Mouse (Mus musculus): ENCODE measurements around the gene Nedd8. TPM values are rescaled to one million over a fixed set of nuclear protein-coding genes. Genes with fewer than 3 reads are reported as not detected.

The Nedd8 gene
- 388 and 415 TPM in 2 replicates for polyA plus RNA-seq (2015; fragmentation: Nextera tagmentation; extraction: Ambion mirVana)

DNA sequence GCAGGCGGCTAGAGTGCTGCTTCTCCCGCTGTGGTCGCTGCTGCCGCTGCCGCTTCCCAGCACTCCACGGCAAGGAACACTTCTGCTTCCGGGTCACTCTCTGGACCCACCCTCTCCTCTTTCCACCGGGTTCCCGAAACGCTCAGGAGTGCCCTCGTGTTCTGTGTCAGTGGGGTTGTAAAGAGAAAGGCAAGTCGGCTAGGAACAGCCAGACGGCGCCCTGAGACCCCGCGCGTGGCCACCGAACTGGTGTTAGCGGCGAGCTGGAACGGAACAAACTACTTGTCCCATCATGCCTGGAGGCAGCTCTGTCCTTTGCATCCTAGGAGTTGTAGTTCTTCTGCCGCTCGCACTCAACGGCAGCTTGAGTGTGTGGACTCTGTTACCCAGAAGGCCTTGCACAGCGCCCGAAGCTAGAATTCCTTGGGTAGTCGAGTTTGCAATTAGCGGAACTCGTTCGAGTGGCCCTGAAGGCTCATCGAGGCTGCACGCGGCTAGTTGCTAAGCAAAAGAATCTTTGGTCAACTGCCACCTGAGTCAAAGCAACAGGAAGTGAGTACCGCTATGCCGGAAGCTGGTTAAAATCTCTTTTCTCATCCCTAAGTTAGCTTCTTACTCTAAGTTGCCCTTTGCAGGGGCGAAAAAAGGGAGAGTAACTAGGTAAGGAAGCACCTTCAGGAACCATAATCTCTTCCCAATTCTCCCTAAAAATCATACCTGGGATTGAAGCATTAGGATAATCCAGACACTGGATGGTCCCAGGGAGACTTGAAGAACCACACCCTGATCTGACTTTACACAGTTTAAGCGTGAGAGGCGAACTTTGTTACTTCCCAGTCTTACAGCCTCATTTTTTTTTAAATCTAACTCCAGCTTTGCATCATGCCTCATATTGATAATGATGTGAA is at the start of gene Nedd8, which contains the start of gene Gmpr2:
Nedd8 (minus strand) TSS at position 292 of the 908 bp plus-strand sequence.
Gmpr2 (plus strand) TSS at position 109 of the 908 bp plus-strand sequence.

DNA sequence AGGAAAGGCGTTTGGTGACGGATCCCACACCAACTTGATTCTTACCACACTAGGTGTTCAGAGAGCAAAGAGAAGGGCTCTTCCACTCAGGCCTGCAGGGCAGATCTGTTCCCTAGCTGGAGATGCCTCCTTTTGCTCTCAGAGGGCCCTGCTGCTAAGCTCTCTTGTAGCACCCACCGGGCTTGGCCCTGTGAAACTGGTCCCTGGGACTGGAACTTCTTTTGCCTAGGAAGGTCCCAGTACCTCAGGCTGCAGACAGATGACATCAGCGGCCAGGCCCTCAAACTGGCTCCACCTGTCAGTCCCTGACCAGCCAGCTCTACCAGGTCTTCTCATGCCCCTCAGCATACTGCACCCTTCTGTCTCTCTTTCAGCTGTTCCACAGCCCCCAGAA is 41.8 kb upstream of the Nedd8 start, which contains the start of gene Tgm1:
Tgm1 (minus strand) TSS at position 198 of the 394 bp plus-strand sequence.

DNA sequence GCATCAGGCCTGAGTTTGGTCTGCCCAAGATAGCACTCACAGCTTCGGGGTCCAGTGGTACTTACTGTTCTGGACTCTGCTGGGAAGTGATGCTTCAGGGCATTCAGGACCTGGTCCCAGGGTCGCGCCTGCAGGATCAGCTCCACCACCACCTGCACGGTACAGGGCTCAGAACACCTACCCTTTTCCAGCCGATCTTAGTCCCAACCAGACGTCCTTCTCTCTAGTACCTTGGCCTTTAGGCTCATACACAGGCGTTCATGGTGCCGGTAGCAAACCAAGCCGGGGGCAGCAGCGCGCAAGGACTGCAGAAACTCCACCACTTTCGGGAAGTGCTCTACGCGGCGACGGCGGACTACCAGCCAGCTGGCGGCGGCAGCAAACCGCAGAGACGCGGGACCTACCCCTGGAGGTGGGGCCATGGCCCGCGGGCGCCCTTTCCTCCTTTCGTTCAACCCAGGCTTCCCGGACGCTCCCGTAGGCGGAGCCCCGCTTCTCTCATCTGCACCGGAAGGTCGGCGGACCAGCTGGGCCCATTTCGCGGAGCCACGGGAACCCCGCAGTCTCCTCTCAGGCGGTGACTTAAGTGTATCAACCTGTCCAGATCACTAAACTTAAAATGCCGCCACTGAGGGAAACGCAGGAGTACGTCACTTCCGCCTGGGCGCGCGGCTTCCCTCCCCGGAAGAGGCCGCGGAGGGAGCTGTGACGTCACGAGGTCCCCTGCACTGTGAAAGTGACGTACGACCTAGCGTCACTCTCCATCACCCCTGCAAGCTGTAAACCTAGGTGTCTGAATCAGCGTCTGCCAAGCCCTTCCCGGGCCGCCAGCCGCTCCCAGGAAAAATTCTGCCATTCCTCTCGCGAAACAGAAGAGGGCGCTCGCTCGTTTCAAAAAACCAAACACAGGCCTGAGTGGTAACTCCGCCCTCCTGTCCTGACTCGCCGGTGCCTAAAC is 9.5 kb upstream of the Nedd8 start, which contains the start of gene Tinf2:
Tinf2 (minus strand) TSS at position 661 of the 958 bp plus-strand sequence.

DNA sequence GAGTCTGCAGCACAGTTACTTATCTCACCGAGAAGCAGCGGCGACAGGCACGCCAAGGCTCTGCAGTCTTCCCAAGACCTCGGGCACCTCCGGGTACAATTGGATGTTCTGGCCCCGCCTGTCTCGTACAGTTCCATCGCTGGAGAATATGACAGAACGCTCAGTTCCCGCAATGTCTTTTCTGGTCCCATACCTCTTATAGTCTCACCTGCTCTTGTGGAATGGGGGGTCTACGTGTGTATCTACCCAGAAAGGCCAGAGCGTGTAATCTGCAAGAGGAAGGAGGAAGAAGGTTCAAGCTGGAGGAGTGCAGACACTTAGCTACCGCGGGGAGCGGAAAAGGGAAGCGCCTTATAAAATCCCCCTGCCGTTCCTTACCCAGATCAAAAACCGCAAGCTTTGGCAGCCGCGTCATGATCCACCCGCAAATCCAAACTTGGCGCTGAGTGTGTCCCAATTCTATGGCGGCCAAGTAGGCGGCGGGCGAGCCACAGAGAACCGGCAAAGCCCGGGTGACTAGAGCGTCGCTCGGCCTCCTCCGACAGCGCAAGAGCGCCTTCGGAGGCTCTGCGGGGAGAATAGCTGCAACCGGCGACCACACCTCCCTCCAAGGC is 11.9 kb downstream of the Nedd8 start, which contains the start of gene Mdp1:
Mdp1 (minus strand) TSS at position 549 of the 614 bp plus-strand sequence.

DNA sequence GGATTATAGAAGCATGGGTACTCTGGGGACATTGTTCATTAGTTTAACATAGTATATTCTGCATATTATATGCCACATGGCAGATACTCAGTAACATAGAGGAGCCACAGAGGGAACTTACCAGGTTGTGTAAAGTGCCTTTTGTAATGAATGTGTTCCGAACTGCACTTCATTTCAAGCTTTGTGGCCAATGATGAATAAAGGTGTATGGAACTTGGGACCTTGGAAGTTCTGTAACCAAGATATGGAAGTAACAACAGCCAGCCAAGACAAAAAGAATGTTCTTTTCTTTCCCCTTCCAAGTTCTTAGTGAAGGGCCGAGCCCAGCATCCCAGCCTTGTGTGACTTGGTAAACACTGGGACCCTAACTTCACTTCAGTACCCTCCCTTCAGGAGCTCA is 22.0 kb downstream of the Nedd8 start, which contains the start of gene Tssk4:
Tssk4 (plus strand) TSS at position 301 of the 400 bp plus-strand sequence.

DNA sequence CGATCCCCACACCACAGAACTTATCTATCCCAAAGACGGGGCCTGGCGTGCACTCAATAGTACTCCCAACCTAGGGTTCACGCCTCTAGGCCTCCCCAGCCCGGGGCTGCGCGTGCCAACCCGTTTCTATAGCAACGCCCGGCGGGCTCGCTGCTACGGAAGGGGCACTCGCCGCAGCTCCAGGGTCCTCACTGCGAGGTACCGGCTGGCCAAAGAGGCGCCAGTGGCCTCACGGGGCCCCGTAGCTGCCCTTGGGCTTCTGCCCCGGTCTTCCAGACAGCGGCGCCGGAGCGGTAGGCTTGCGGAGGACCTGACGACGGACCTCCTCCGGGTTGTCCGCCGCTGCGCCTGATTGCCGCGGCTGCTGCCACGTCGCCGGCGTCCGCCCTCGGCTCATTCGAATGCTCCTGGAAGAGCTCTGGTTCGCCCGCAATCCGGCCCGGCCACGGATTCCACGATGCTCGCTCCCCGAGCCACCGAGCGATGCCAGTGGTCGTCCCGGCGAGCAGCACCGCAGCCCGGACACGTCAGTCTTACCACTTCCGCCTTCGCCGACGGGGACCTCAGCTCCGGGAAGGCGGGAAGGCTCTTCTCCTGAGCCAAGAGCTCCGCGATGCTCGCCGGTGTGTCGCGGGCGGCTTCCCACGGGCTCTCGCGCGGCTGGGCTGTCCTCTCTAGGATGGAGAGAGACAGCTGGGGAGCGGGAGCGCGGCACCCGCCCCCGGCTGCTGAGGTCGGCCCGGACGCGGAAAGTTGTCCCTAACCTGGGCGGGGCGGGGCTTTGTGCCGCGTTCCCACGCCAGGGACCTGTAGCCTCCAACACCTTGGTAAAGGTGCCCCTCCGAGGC is 28.6 kb downstream of the Nedd8 start, which contains the start of gene Tm9sf1:
Tm9sf1 (minus strand) TSS at position 747 of the 848 bp plus-strand sequence.

DNA sequence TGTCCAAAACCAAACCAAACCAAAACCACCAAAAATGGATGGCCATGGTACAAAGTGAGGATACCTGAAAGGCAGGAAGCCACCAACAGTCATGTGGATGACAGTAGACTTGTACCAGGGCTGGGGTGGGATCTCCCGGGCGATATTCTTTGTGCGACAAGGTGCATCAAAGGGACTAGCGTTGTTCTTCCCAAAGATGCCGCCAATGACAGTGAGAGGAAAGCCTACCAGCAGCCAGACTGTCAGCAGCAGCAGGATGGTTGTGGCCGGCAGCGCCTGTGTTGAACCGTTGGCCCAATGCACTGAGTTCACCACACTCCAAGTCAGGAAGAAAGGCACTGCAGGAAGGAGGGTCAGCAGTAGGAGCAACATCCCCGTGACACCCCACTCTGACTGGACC is 34.1 kb downstream of the Nedd8 start, which contains the start of gene Gm49378:
Gm49378 (minus strand) TSS at position 101 of the 400 bp plus-strand sequence.

DNA sequence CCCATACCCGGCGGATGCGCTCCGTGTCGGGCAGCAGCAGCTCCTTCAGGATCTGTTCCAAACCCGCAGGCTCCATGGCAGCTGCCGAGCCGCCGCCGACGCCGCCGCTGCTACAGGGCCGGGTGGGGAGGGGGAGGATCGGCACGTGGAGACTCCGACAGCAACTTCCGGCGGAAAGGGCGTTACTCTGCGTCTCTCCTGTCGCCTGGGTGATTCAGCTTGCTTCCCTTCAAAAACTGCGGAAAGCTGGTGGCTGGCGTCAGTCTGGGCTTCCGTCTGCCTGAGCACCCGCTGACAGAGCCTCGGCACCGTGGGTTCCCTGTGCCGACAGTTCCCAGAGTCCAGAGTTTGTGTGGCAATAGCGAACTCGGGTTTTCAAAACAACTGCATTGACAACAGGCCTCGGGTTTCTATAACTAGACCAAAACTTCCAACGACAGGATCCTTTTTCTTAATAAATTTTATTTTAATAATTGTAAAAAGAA is 36.4 kb downstream of the Nedd8 start, which contains the start of gene Ipo4:
Ipo4 (minus strand) TSS at position 435 of the 485 bp plus-strand sequence.

DNA sequence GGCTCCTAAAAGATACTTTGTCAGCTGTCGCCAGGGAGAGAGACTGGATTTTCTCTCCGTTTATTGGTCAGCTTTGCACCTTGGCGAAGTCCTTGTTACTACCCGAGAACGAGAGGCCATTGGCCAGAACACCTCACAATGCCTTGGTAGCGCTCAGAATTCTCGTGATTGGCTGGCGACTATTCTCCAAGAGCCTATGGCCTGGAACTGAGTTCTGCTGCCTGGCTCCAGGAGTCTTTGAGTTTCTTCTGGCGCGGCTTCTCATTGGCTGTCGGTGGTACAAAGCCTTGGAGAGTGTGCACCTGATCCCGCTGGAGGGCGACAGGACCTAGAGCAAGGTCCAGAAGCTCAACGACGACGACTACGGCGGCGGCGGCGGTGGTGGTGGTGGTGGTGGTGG is 54.1 kb downstream of the Nedd8 start, which contains the start of gene Rec8:
Rec8 (plus strand) TSS at position 216 of the 400 bp plus-strand sequence.

Other genes starting within 250 kb of the Nedd8 start
- gene Dhrs4, start 193.4 kb downstream of the Nedd8 start, polyA plus RNA-seq (2015; fragmentation: Nextera tagmentation; extraction: Ambion mirVana): 52.0 and 53.1 TPM in 2 replicates
- gene Carmil3, start 181.5 kb downstream of the Nedd8 start, polyA plus RNA-seq (2015; fragmentation: Nextera tagmentation; extraction: Ambion mirVana): 0.22 and 0.35 TPM in 2 replicates
- 1.8 and 1.9 TPM in 2 replicates for gene Cpne6, start 161.7 kb downstream of the Nedd8 start, polyA plus RNA-seq (2015; fragmentation: Nextera tagmentation; extraction: Ambion mirVana)
- not detected in 2 replicates for gene Nrl, start 147.1 kb downstream of the Nedd8 start, polyA plus RNA-seq (2015; fragmentation: Nextera tagmentation; extraction: Ambion mirVana)
- gene Pck2, start 131.9 kb downstream of the Nedd8 start, polyA plus RNA-seq (2015; fragmentation: Nextera tagmentation; extraction: Ambion mirVana): 41.2 and 47.1 TPM in 2 replicates
- 55.6 and 63.3 TPM in 2 replicates for gene Dcaf11, start 112.1 kb downstream of the Nedd8 start, polyA plus RNA-seq (2015; fragmentation: Nextera tagmentation; extraction: Ambion mirVana)
- 0.51 and 1.1 TPM in 2 replicates for gene A730061H03Rik, start 111.7 kb downstream of the Nedd8 start, polyA plus RNA-seq (2015; fragmentation: Nextera tagmentation; extraction: Ambion mirVana)
- gene Fitm1, start 96.5 kb downstream of the Nedd8 start, polyA plus RNA-seq (2015; fragmentation: Nextera tagmentation; extraction: Ambion mirVana): 0.26 TPM in 1 of 2 replicates, not detected in the other
- gene Psme1, start 94.0 kb downstream of the Nedd8 start, polyA plus RNA-seq (2015; fragmentation: Nextera tagmentation; extraction: Ambion mirVana): 104 and 112 TPM in 2 replicates
- gene Emc9, start 86.8 kb downstream of the Nedd8 start, polyA plus RNA-seq (2015; fragmentation: Nextera tagmentation; extraction: Ambion mirVana): 6.7 and 6.8 TPM in 2 replicates
- gene Psme2, start 81.0 kb downstream of the Nedd8 start, polyA plus RNA-seq (2015; fragmentation: Nextera tagmentation; extraction: Ambion mirVana): 218 and 249 TPM in 2 replicates
- gene Rnf31, start 80.4 kb downstream of the Nedd8 start, polyA plus RNA-seq (2015; fragmentation: Nextera tagmentation; extraction: Ambion mirVana): 11.0 and 13.6 TPM in 2 replicates
- 17.2 and 21.2 TPM in 2 replicates for gene Irf9, start 68.6 kb downstream of the Nedd8 start, polyA plus RNA-seq (2015; fragmentation: Nextera tagmentation; extraction: Ambion mirVana)
- gene Rec8, start 54.1 kb downstream of the Nedd8 start, polyA plus RNA-seq (2015; fragmentation: Nextera tagmentation; extraction: Ambion mirVana): 1.3 and 1.9 TPM in 2 replicates
- gene Ipo4, start 36.2 kb downstream of the Nedd8 start, polyA plus RNA-seq (2015; fragmentation: Nextera tagmentation; extraction: Ambion mirVana): 60.2 and 63.0 TPM in 2 replicates
- gene Gm49378, start 34.2 kb downstream of the Nedd8 start, polyA plus RNA-seq (2015; fragmentation: Nextera tagmentation; extraction: Ambion mirVana): 0.56 and 1.4 TPM in 2 replicates
- gene Tm9sf1, start 28.3 kb downstream of the Nedd8 start, polyA plus RNA-seq (2015; fragmentation: Nextera tagmentation; extraction: Ambion mirVana): 68.6 and 69.9 TPM in 2 replicates
- 0.26 and 0.35 TPM in 2 replicates for gene Tssk4, start 21.9 kb downstream of the Nedd8 start, polyA plus RNA-seq (2015; fragmentation: Nextera tagmentation; extraction: Ambion mirVana)
- 35.8 and 39.5 TPM in 2 replicates for gene Mdp1, start 11.6 kb downstream of the Nedd8 start, polyA plus RNA-seq (2015; fragmentation: Nextera tagmentation; extraction: Ambion mirVana)
- 32.0 and 33.0 TPM in 2 replicates for gene Gmpr2, start 183 bp downstream of the Nedd8 start, polyA plus RNA-seq (2015; fragmentation: Nextera tagmentation; extraction: Ambion mirVana)
- gene Tinf2, start 9.7 kb upstream of the Nedd8 start, polyA plus RNA-seq (2015; fragmentation: Nextera tagmentation; extraction: Ambion mirVana): 13.9 and 15.5 TPM in 2 replicates
- 7.4 and 9.2 TPM in 2 replicates for gene Tgm1, start 41.8 kb upstream of the Nedd8 start, polyA plus RNA-seq (2015; fragmentation: Nextera tagmentation; extraction: Ambion mirVana)
- gene Rabggta, start 50.1 kb upstream of the Nedd8 start, polyA plus RNA-seq (2015; fragmentation: Nextera tagmentation; extraction: Ambion mirVana): 17.3 and 20.5 TPM in 2 replicates
- 60.6 and 62.9 TPM in 2 replicates for gene Dhrs1, start 73.6 kb upstream of the Nedd8 start, polyA plus RNA-seq (2015; fragmentation: Nextera tagmentation; extraction: Ambion mirVana)
- 18.6 TPM in 2 replicates for gene Nop9, start 73.6 kb upstream of the Nedd8 start, polyA plus RNA-seq (2015; fragmentation: Nextera tagmentation; extraction: Ambion mirVana)
- gene Cideb, start 86.3 kb upstream of the Nedd8 start, polyA plus RNA-seq (2015; fragmentation: Nextera tagmentation; extraction: Ambion mirVana): 0.13 and 0.18 TPM in 2 replicates
- gene Ltb4r2, start 89.3 kb upstream of the Nedd8 start, polyA plus RNA-seq (2015; fragmentation: Nextera tagmentation; extraction: Ambion mirVana): 0.29 and 0.39 TPM in 2 replicates
- 0.76 and 6.9 TPM in 2 replicates for gene Ltb4r1, start 93.8 kb upstream of the Nedd8 start, polyA plus RNA-seq (2015; fragmentation: Nextera tagmentation; extraction: Ambion mirVana)
- 2.3 and 2.7 TPM in 2 replicates for gene Adcy4, start 112.0 kb upstream of the Nedd8 start, polyA plus RNA-seq (2015; fragmentation: Nextera tagmentation; extraction: Ambion mirVana)
- gene Ripk3, start 116.7 kb upstream of the Nedd8 start, polyA plus RNA-seq (2015; fragmentation: Nextera tagmentation; extraction: Ambion mirVana): 19.1 and 19.2 TPM in 2 replicates
- gene Nfatc4, start 151.0 kb upstream of the Nedd8 start, polyA plus RNA-seq (2015; fragmentation: Nextera tagmentation; extraction: Ambion mirVana): 22.3 and 22.5 TPM in 2 replicates
- gene Nynrin, start 181.9 kb upstream of the Nedd8 start, polyA plus RNA-seq (2015; fragmentation: Nextera tagmentation; extraction: Ambion mirVana): 6.4 and 7.6 TPM in 2 replicates
- 0.18 and 0.21 TPM in 2 replicates for gene Cbln3, start 212.3 kb upstream of the Nedd8 start, polyA plus RNA-seq (2015; fragmentation: Nextera tagmentation; extraction: Ambion mirVana)
- 8.4 and 9.2 TPM in 2 replicates for gene Khnyn, start 212.8 kb upstream of the Nedd8 start, polyA plus RNA-seq (2015; fragmentation: Nextera tagmentation; extraction: Ambion mirVana)
- gene Sdr39u1, start 228.2 kb upstream of the Nedd8 start, polyA plus RNA-seq (2015; fragmentation: Nextera tagmentation; extraction: Ambion mirVana): 43.8 and 50.4 TPM in 2 replicates

Measured in urinary bladder, postnatal 0 days (tissue).